Mouse (Mus musculus): ENCODE results near the gene Dars.

DNA sequence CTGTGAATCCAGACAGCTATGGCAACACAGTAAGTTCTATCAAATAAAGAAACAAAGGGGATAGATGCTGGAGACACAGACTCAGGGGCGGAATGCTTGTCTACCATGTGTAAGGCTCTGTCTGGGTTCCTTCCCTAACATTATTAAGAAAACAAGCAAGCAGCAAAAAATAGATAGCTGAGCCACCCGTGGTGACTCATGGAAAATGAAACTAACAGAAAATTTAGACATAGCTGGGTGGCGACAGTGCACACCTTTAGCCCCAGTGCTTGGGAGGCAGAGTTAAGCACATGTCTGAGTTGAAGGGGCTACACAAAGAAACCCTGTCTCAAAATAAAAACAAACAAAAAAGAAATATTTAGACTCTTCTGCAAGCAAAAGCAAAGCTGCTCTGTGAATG, 59.7 kb downstream of the Dars start:
- TF ChIP-seq CTCF (IDR thresholded peaks at IDR 0.05; ENCODE audit: extremely low read depth, insufficient read depth, low read length) = no peak
- no peak for TF ChIP-seq POLR2A (IDR thresholded peaks at IDR 0.05; ENCODE audit: extremely low read depth, insufficient read depth, low read length)

Data from cortical plate, adult 2 months (tissue).